Mouse (Mus musculus) MEL (cell line): ENCODE data around the gene Cldn12. TPM values are rescaled to one million over a fixed set of nuclear protein-coding genes. Genes with fewer than 3 reads are reported as not detected.

ENCODE experiments used
- DNase-seq: peaks from one replicate; pipeline ENCODE4 v3.0.0; 2011; ENCODE audit warnings: low read depth, low spot score
- H3K27ac ChIP-seq: 2 replicates; pipeline ENCODE4 v1.5.1; 2012; ENCODE audit warnings: low read depth, mild to moderate bottlenecking, control low read depth, low read length, moderate library complexity; ENCODE audit not compliant: control insufficient read depth
- H3K27me3 ChIP-seq, 2 experiments: fragments of 150-350 bp in 1 of 2; sonication (generic) in 1 of 2; 2 replicates each; pipeline ENCODE4 v1.6.1; 2012; ENCODE audit warnings: low read length in 2 of 2, mild to moderate bottlenecking in 2 of 2, improper control_type of control experiment in 1 of 2, moderate library complexity in 1 of 2; ENCODE audit not compliant: insufficient read depth in 2 of 2, control insufficient read depth in 1 of 2
- H3K36me3 ChIP-seq, 2 experiments: 2 replicates each; pipeline ENCODE4 v1.6.1; 2012 to 2014; ENCODE audit warnings: low read length in 2 of 2, improper control_type of control experiment in 1 of 2, inconsistent platforms in 1 of 2, mild to moderate bottlenecking in 1 of 2; ENCODE audit not compliant: insufficient read depth in 2 of 2, control insufficient read depth in 1 of 2
- H3K4me1 ChIP-seq, 2 experiments: fragments of 150-350 bp in 1 of 2; sonication (generic) in 1 of 2; 2 replicates each; pipeline ENCODE4 v1.6.1; 2012; ENCODE audit warnings: low read length in 2 of 2, improper control_type of control experiment in 1 of 2, mild to moderate bottlenecking in 1 of 2; ENCODE audit not compliant: insufficient read depth in 2 of 2, control insufficient read depth in 1 of 2
- H3K4me3 ChIP-seq, 2 experiments: fragments of 150-350 bp in 1 of 2; sonication (generic) in 1 of 2; 2 replicates each; pipeline ENCODE4 v1.5.1; 2012; ENCODE audit warnings: low read depth in 2 of 2, low read length in 2 of 2, mild to moderate bottlenecking in 2 of 2, moderate library complexity in 2 of 2, control low read depth in 1 of 2, improper control_type of control experiment in 1 of 2; ENCODE audit not compliant: control insufficient read depth in 1 of 2, insufficient read depth in 1 of 2
- H3K79me2 ChIP-seq: 2 replicates; pipeline ENCODE4 v1.6.1; 2012; ENCODE audit warnings: mild to moderate bottlenecking, low read length, moderate library complexity; ENCODE audit not compliant: control insufficient read depth, poor library complexity, insufficient read depth
- H3K9ac ChIP-seq: 2 replicates; pipeline ENCODE4 v1.6.1; 2012; ENCODE audit warnings: low read depth, mild to moderate bottlenecking, control low read depth, low read length, moderate library complexity; ENCODE audit not compliant: control insufficient read depth, poor library complexity, severe bottlenecking
- H3K9me3 ChIP-seq: fragments of 150-350 bp; sonication (generic); replicated peaks from 2 replicates; pipeline ENCODE4 v1.6.1; 2012; ENCODE audit warnings: mild to moderate bottlenecking, low read length, improper control_type of control experiment, moderate library complexity; ENCODE audit not compliant: insufficient read depth
- CHD1 ChIP-seq: IDR thresholded peaks from 2 replicates; pipeline ENCODE4 v1.6.1; 2012; ENCODE audit warnings: low read depth, mild to moderate bottlenecking, inconsistent platforms, low read length, improper control_type of control experiment
- CHD2 ChIP-seq: IDR thresholded peaks from 2 replicates; pipeline ENCODE4 v1.6.1; 2011; ENCODE audit warnings: low read length, improper control_type of control experiment
- E2F4 ChIP-seq: IDR thresholded peaks from 2 replicates; pipeline ENCODE4 v1.6.1; 2011; ENCODE audit warnings: low read depth, low read length, improper control_type of control experiment, borderline replicate concordance
- EP300 ChIP-seq, 2 experiments: IDR thresholded peaks; 2 replicates each; pipeline ENCODE4 v1.6.1; 2011; ENCODE audit warnings: improper control_type of control experiment in 2 of 2, low read length in 2 of 2, low read depth in 1 of 2, mild to moderate bottlenecking in 1 of 2
- GABPA ChIP-seq: IDR thresholded peaks from 2 replicates; pipeline ENCODE4 v1.6.1; 2012; ENCODE audit warnings: low read depth, mild to moderate bottlenecking, inconsistent platforms, low read length, improper control_type of control experiment, moderate library complexity
- HCFC1 ChIP-seq: IDR thresholded peaks from 2 replicates; pipeline ENCODE4 v1.6.1; 2012; ENCODE audit warnings: low read depth, mild to moderate bottlenecking, inconsistent platforms, low read length, improper control_type of control experiment, moderate library complexity
- JUND ChIP-seq: IDR thresholded peaks from 2 replicates; pipeline ENCODE4 v1.6.1; 2011; ENCODE audit warnings: low read depth, mild to moderate bottlenecking, improper control_type of control experiment, low read length
- MAX ChIP-seq: IDR thresholded peaks from 2 replicates; pipeline ENCODE4 v1.6.1; 2011; ENCODE audit warnings: low read length, improper control_type of control experiment
- MAZ ChIP-seq: IDR thresholded peaks from 2 replicates; pipeline ENCODE4 v1.6.1; 2012; ENCODE audit warnings: low read depth, mild to moderate bottlenecking, inconsistent platforms, low read length, improper control_type of control experiment
- MXI1 ChIP-seq: IDR thresholded peaks from 2 replicates; pipeline ENCODE4 v1.6.1; 2011; ENCODE audit warnings: mild to moderate bottlenecking, low read depth, low read length, improper control_type of control experiment
- MYB ChIP-seq: IDR thresholded peaks from 2 replicates; pipeline ENCODE4 v1.6.1; 2011; ENCODE audit warnings: mild to moderate bottlenecking, low read depth, low read length, improper control_type of control experiment
- NELFE ChIP-seq: IDR thresholded peaks from 2 replicates; pipeline ENCODE4 v1.6.1; 2011; ENCODE audit warnings: low read depth, low read length, improper control_type of control experiment
- NRF1 ChIP-seq: IDR thresholded peaks from 2 replicates; pipeline ENCODE4 v1.6.1; 2014; ENCODE audit warnings: low read depth, mild to moderate bottlenecking, inconsistent platforms, low read length, improper control_type of control experiment, moderate library complexity; ENCODE audit not compliant: poor library complexity, insufficient read depth, severe bottlenecking
- POLR2A ChIP-seq, 2 experiments: IDR thresholded peaks; 2 replicates each; pipeline ENCODE4 v1.6.1; 2011 to 2012; ENCODE audit warnings: low read length in 2 of 2, mild to moderate bottlenecking in 2 of 2, control low read depth in 1 of 2, improper control_type of control experiment in 1 of 2, low read depth in 1 of 2, moderate library complexity in 1 of 2; ENCODE audit not compliant: control insufficient read depth in 1 of 2, insufficient read depth in 1 of 2, poor library complexity in 1 of 2
- POLR2AphosphoS5 ChIP-seq: IDR thresholded peaks from 2 replicates; pipeline ENCODE4 v1.6.1; 2012; ENCODE audit warnings: low read depth, borderline replicate concordance, mild to moderate bottlenecking, inconsistent platforms, low read length, moderate library complexity, mixed read lengths
- RAD21 ChIP-seq: IDR thresholded peaks from 2 replicates; pipeline ENCODE4 v1.6.1; 2011; ENCODE audit warnings: mild to moderate bottlenecking, low read depth, low read length, improper control_type of control experiment
- RCOR1 ChIP-seq: IDR thresholded peaks from 2 replicates; pipeline ENCODE4 v1.6.1; 2012; ENCODE audit warnings: low read depth, mild to moderate bottlenecking, inconsistent platforms, low read length, improper control_type of control experiment
- SMC3 ChIP-seq: IDR thresholded peaks from 2 replicates; pipeline ENCODE4 v1.6.1; 2011; ENCODE audit warnings: low read depth, low read length, improper control_type of control experiment
- UBTF ChIP-seq: IDR thresholded peaks from 2 replicates; pipeline ENCODE4 v1.6.1; 2012; ENCODE audit warnings: low read depth, mild to moderate bottlenecking, inconsistent platforms, low read length, improper control_type of control experiment, moderate library complexity, borderline replicate concordance; ENCODE audit not compliant: insufficient read depth
- USF1 ChIP-seq: IDR thresholded peaks from 2 replicates; pipeline ENCODE4 v1.6.1; 2014; ENCODE audit warnings: low read depth, mild to moderate bottlenecking, inconsistent platforms, low read length, improper control_type of control experiment, moderate library complexity
- ZNF384 ChIP-seq: IDR thresholded peaks from 2 replicates; pipeline ENCODE4 v1.6.1; 2012; ENCODE audit warnings: low read depth, mild to moderate bottlenecking, inconsistent platforms, low read length, improper control_type of control experiment
- polyA plus RNA-seq, 2 experiments: library from polyadenylated mRNA; stranded (reverse) in 1 of 2; unstranded in 1 of 2; fragments of >175 nt in 1 of 2; fragments of >200 nt in 1 of 2; gene quantifications; 2 replicates each; pipeline versions ENCODE4 v1.2.1 to v1.2.4; 2012; ENCODE audit warnings: low replicate concordance in 2 of 2, low read depth in 1 of 2; ENCODE audit not compliant: insufficient read length in 2 of 2, insufficient read depth in 1 of 2, missing spikeins in 1 of 2
- total RNA-seq: library from RNA; depleted of rRNA; stranded (reverse); fragments of 300-350 nt; gene quantifications from 2 replicates; pipeline ENCODE4 v1.2.3, GENCODE M21; 2012

Cldn12 gene
- total and polyA plus RNA-seq, 3 experiments = 3.2 to 4.7 TPM; not detected in 1

- no peak for DNase-seq
These were observed 3.8 kb downstream of the Cldn12 start for GRCm38 (mm10) chr5:5510989-5511388.

GRCm38 (mm10) chr5:5510304-5510887 lies 4.4 kb downstream of the Cldn12 start:
- Histone ChIP-seq H3K4me1 (no peaks in the 10 kb centered on the region), H3K27ac (no peak overlapping the region), H3K36me3 (no peaks in the 10 kb centered on the region)
- TF ChIP-seq JUND (no peak), NELFE (no peak), POLR2AphosphoS5 (no peak)
- TF ChIP-seq, all 39 proteins: peak for 0
- Histone ChIP-seq H3K79me2 (0 out of 2 replicates have a peak, but pooled peaks cover 1% of the 10 kb centered on the region), H3K27me3 (no peaks in the 10 kb centered on the region; a peak in 1 of 4 replicates), H3K9me3 (no peaks in the 10 kb centered on the region), H3K9ac (no peak overlapping the region), H3K4me3 (no peak overlapping the region)
- DNase-seq = no peak

More at GRCm38 (mm10) chr5:5510989-5511388, 3.8 kb downstream of the Cldn12 start:
- Histone ChIP-seq H3K27me3 (no peaks in the 10 kb centered on the region; a peak in 1 of 4 replicates), H3K4me1 (no peaks in the 10 kb centered on the region), H3K36me3 (no peaks in the 10 kb centered on the region), H3K9ac (no peak overlapping the region)
- TF ChIP-seq RCOR1 = no peak
- no peak for TF ChIP-seq ZNF384
- no peak for TF ChIP-seq NRF1
- no peak for TF ChIP-seq MAZ
- TF ChIP-seq EP300 (IDR thresholded peaks at IDR 0.05; ENCODE audit: low read depth in 1 of 2, low read length in 2 of 2) = no peak
- no peak for TF ChIP-seq POLR2A (IDR thresholded peaks at IDR 0.05; ENCODE audit: control insufficient read depth in 1 of 2, insufficient read depth in 1 of 2, low read depth in 1 of 2, low read length in 2 of 2, poor library complexity in 1 of 2)
- TF ChIP-seq GABPA = no peak
- no peak for TF ChIP-seq E2F4
- no peak for TF ChIP-seq USF1
- no peak for TF ChIP-seq CHD1
- TF ChIP-seq, all 39 proteins: peak for 0
- Histone ChIP-seq H3K4me3 (no peak overlapping the region), H3K79me2 (0 out of 2 replicates have a peak, but pooled peaks cover 1% of the 10 kb centered on the region), H3K27ac (no peak overlapping the region), H3K9me3 (no peaks in the 10 kb centered on the region)

GRCm38 (mm10) chr5:5508231-5508630 lies 6.5 kb downstream of the Cldn12 start:
- Histone ChIP-seq H3K27me3 (no peaks in the 10 kb centered on the region), H3K36me3 (no peaks in the 10 kb centered on the region), H3K79me2 (no peaks in the 10 kb centered on the region), H3K4me3 (no peak overlapping the region), H3K9me3 (no peaks in the 10 kb centered on the region), H3K9ac (no peak overlapping the region), H3K27ac (no peak overlapping the region), H3K4me1 (no peaks in the 10 kb centered on the region)
- no peak for DNase-seq
- TF ChIP-seq MAX (no peak), RAD21 (no peak), UBTF (no peak), MXI1 (no peak), JUND (no peak), SMC3 (no peak), MAZ (no peak), MYB (no peak), HCFC1 (no peak), CHD2 (no peak)
